Mouse (Mus musculus): ENCODE data around the gene Begain. TPM values are rescaled to one million over a fixed set of nuclear protein-coding genes. Genes with fewer than 3 reads are reported as not detected.

Begain gene
- total RNA-seq, 2 experiments from 2014 or later: 148 to 157 TPM

- TF ChIP-seq CTCF (IDR thresholded peaks at IDR 0.05): no peak
- no peak for DNase-seq (ENCODE audit: extremely low spot score in 1 of 2, low spot score in 2 of 2)
- Histone ChIP-seq H3K27ac (no peak overlapping the region), H3K4me3 (no peak overlapping the region)
- intact Hi-C loops (cut with DNase I): no loop called here
Measured at GRCm38 (mm10) chr12:109083476-109083875, 15.5 kb upstream of the Begain start.

DNA sequence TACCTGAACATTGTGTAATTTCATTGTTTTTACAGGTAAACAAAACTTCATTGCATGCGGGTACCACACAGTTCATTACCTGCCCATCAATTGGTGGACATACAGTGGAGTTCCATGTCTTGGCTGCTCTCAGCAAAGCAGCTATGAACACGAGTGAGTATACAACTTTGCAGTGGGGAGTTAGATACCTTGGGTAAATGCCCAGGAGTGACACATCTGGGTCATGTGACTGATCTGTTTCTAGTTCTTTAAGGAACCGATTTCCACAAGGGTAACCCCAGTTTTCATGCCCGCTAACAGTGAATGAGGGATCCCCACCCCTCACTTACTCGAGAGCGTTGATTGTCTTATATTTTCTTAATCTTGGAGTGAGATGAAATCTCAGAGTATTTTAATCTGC, 9.0 kb upstream of the Begain start:
- DNase-seq (ENCODE audit: extremely low spot score in 1 of 2, low spot score in 2 of 2): no peak
- TF ChIP-seq CTCF (IDR thresholded peaks at IDR 0.05): no peak
- intact Hi-C loops (cut with DNase I): no loop called here
- H3K27ac ChIP-seq: no peak overlapping the region
- H3K4me3 ChIP-seq: no peak overlapping the region

GRCm38 (mm10) chr12:109074777-109075285, 6.8 kb upstream of the Begain start:
- no peak for TF ChIP-seq CTCF (IDR thresholded peaks at IDR 0.05)
- no peak for DNase-seq (ENCODE audit: extremely low spot score in 1 of 2, low spot score in 2 of 2)
- no peak overlapping the region for H3K4me3 ChIP-seq
- no peak overlapping the region for H3K27ac ChIP-seq
- intact Hi-C loops (cut with DNase I): no loop called here

DNA sequence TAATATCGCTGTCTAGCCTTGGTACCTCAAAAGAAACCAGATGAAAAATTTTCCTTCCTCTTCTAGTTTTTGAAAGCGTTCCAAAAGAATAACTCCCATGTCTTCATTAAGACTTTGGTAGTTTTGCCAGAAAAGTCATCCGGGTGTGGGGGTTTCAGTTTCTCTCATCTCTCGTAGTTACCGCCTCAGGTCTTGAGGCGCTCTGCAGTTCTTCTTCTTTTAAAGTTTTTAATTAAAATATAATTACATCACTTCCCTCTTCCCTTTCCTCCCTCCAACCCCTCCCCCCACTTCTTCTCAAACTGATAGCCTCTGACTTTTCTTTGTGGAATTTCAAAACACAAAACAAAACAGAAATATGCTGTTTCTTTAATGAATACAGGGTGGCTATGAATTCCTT, 6.1 kb upstream of the Begain start:
- Histone ChIP-seq H3K27ac (no peak overlapping the region), H3K4me3 (no peak overlapping the region)
- intact Hi-C loops (cut with DNase I): no loop called here
- no peak for TF ChIP-seq CTCF (IDR thresholded peaks at IDR 0.05)
- DNase-seq (ENCODE audit: extremely low spot score in 1 of 2, low spot score in 2 of 2): no peak

DNA sequence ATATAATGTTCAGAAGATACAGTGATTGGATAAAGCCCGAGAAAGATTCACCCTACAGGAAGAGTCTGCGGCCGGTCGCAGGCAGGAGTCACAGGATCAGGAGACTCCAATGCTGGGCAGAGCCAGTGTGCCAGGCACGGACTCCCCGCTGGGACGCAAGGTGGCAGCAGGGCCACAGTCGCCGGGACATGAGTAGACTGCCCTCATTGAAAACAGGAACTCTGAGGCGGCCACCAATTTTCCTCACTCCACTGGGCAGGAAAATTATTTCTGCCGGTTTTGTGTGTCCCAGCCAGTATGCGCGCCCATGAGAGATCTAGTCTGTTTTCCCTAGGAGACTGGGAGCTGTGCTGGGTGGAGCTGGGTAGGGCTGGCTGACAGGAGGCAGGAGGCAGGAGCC, 3.2 kb upstream of the Begain start:
- no peak; the same call in 1 of the 2 replicates for TF ChIP-seq CTCF (IDR thresholded peaks at IDR 0.05)
- intact Hi-C loops (cut with DNase I): no loop called here
- no peak overlapping the region for H3K27ac ChIP-seq
- DNase-seq (ENCODE audit: extremely low spot score in 1 of 2, low spot score in 2 of 2): no peak
- no peak overlapping the region for H3K4me3 ChIP-seq

DNA sequence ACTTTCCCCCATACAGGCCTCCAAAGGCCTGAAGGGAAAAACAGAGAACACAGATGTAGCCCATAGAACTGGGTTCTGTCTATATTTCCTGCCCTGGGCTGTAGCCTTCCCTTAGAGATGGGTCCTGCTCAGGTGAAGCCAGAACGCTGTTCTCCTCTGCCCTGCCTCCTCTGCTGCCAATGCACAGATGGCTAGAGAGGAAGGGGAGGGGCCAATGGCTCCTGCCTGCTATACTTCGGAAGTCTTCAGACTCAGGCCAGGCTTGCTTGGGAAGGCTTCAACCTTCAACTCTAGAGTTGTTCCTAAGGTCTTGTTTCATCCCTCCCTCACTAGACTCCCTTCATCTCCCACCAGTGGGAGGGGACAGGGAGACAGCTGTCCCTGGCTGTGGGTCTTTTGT, 1.7 kb upstream of the Begain start:
- Histone ChIP-seq H3K27ac (no peak overlapping the region), H3K4me3 (no peak overlapping the region)
- intact Hi-C loops (cut with DNase I): loop anchor here (5.0 to 10.0 kb wide), 2 partner anchors 323 to 475 kb away; no protein-coding TSS in a partner anchor
- no peak for TF ChIP-seq CTCF (IDR thresholded peaks at IDR 0.05)
- no peak for DNase-seq (ENCODE audit: extremely low spot score in 1 of 2, low spot score in 2 of 2)

DNA sequence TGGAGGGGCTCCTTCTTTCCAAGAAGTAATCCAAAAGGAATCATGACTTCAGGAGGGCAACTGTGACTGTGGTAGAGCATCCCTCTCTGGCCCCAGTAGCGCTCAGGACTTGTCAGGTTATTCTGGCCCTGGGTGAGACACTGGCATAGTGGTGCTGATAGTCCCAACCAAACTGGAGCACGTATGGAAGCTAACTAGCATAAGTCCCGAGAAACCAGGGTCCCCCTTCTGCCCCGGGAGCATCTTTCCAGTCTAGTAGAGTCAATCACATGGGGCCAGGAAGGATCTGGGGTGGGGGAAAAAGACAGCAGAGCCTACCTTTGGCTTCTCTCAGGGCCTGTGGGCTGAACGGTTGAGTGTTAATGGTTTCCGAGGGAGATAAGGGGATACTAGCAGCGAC, 721 bp upstream of the Begain start:
- no peak for TF ChIP-seq CTCF (IDR thresholded peaks at IDR 0.05)
- no peak overlapping the region; the same call in 1 of the 2 replicates for H3K4me3 ChIP-seq
- intact Hi-C loops (cut with DNase I): loop anchor here (5.0 to 10.0 kb wide), 2 partner anchors 324 to 476 kb away; no protein-coding TSS in a partner anchor

DNA sequence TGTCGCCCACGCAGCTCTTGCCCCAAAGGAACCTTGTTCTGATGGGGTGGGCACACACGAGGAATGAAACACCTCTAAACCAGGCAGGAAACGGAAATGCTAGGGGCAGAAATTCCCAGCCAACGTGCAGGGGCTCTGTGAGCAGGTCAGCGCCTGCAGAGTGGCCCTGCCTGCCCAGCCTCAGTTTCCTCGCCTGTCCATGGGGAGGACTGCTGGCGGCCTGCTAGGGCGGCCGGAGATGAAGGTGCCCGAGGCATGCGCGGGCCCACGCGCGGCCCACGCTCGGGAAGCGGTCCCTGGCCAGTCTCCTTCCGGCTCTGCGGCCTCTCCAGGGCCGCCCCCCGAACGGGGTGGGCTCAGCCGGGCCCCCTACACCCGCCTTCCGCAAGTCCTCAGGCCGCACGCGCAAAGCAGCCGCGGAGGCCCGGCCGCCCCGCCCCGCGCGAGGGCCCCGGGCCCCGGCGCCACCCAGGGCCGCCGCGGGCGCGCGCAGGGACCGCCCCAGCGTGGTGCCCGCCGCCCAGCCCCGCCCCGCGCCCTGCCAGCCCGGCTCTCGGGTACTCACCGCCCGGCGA, 369 bp downstream of the Begain start:
- intact Hi-C loops (cut with DNase I): loop anchor here (5.0 to 10.0 kb wide), 2 partner anchors 325 to 477 kb away; no protein-coding TSS in a partner anchor
- peak; percentile 57 to 60 for DNase-seq (ENCODE audit: extremely low spot score in 1 of 2, low spot score in 2 of 2)
- H3K4me3 ChIP-seq: peak overlapping the region; percentile 72
- peak overlapping the region; percentile 76 for H3K27ac ChIP-seq
- TF ChIP-seq CTCF (IDR thresholded peaks at IDR 0.05): no peak

More for the DNA sequence above, 721 bp upstream of the Begain start:
- peak in 1 of 2 experiments; percentile 9 for DNase-seq (ENCODE audit: extremely low spot score in 1 of 2, low spot score in 2 of 2)
- no peak overlapping the region for H3K27ac ChIP-seq

GRCm38 (mm10) chr12:109058660-109059059, 9.4 kb downstream of the Begain start:
- DNase-seq (ENCODE audit: extremely low spot score in 1 of 2, low spot score in 2 of 2): no peak
- Histone ChIP-seq H3K4me3 (no peak overlapping the region), H3K27ac (no peak overlapping the region)
- TF ChIP-seq CTCF (IDR thresholded peaks at IDR 0.05): no peak
- intact Hi-C loops (cut with DNase I): no loop called here

- intact Hi-C loops (cut with DNase I): no loop called here
- no peak for DNase-seq (ENCODE audit: extremely low spot score in 1 of 2, low spot score in 2 of 2)
- no peak overlapping the region for H3K27ac ChIP-seq
- no peak for TF ChIP-seq CTCF (IDR thresholded peaks at IDR 0.05)
- H3K4me3 ChIP-seq: no peak overlapping the region
Measured at GRCm38 (mm10) chr12:109057736-109058135, 10.3 kb downstream of the Begain start.

- intact Hi-C loops (cut with DNase I): loop anchor here (5.0 kb wide), 1 partner anchor 1324 kb away; no protein-coding TSS in a partner anchor
- H3K27ac ChIP-seq: no peak overlapping the region
- peak overlapping the region; percentile 57 for H3K4me3 ChIP-seq
- DNase-seq (ENCODE audit: extremely low spot score in 1 of 2, low spot score in 2 of 2): no peak
- TF ChIP-seq CTCF (IDR thresholded peaks at IDR 0.05): no peak
Measured at GRCm38 (mm10) chr12:109053020-109053806, 14.8 kb downstream of the Begain start.

DNA sequence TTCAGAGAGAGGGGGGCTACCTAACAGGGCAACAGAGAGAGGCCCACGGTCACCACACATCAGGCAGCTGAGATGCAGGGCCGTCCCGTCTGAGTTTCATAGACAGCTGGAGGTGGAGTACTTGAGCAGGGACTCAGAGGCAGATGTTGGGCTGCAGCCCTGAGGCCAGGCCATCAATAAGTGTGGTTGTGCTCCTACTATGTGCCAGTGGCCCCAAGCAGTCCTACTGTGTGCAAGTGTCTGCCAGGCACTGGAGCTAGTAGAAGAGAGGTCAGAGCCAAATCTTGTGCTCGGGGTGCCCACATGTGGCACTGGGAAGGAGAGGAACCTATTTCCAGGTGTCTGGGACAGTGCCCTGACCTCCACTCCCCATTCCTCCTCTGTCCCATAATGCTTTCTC, 18.1 kb downstream of the Begain start:
- Histone ChIP-seq H3K4me3 (no peak overlapping the region), H3K27ac (no peak overlapping the region)
- intact Hi-C loops (cut with DNase I): loop anchor here (5.0 kb wide), 1 partner anchor 1327 kb away; no protein-coding TSS in a partner anchor
- DNase-seq (ENCODE audit: extremely low spot score in 1 of 2, low spot score in 2 of 2): no peak
- TF ChIP-seq CTCF (IDR thresholded peaks at IDR 0.05): no peak
